Mouse (Mus musculus): ENCODE measurements around the gene Drc7.

- TF ChIP-seq CTCF (IDR thresholded peaks at IDR 0.05; ENCODE audit: extremely low read depth, insufficient read length, insufficient replicate concordance, low read depth, low read length) (no peak), POLR2A (IDR thresholded peaks at IDR 0.05; ENCODE audit: low read depth, low read length) (no peak)
Measured at GRCm38 (mm10) chr8:95020821-95021220, 34.1 kb upstream of the Drc7 start.

Measured in small intestine, adult 2 months (tissue).